Comparison of ENCODE assay signal across 10 mouse cellular contexts in genomic region chr15:86202640-86203039, GRCm38 (mm10). TPM values are rescaled to one million over a fixed set of nuclear protein-coding genes. Genes with fewer than 3 reads are reported as not detected.
DNase-seq lines count a peak whose midpoint lies in the region; ATAC-seq and TF ChIP-seq lines count a peak whose summit lies in the region.
"Had no signal": no experiment of that assay in that cellular context is flagged by ENCODE, and none has a peak within 500 bp of the region (broad histone marks: within the 10 kb centered on the region; RNA-seq: fewer than 3 reads in every experiment).

No protein-coding gene starts in this region.

- peak overlapping the region; percentile 53 for H3K27ac ChIP-seq in heart, adult 2 months
- H3K27ac ChIP-seq in heart, embryonic 11.5 days (ENCODE audit: low read depth, low read length): no peak overlapping the region
- peak overlapping the region; percentile 97 for H3K27ac ChIP-seq in bone marrow macrophage, adult 2 months (ENCODE audit: insufficient read depth, low read depth, low read length)
- H3K27ac ChIP-seq in liver, embryonic 15.5 days (replicated peaks): peak overlapping the region; percentile 29
- H3K27ac ChIP-seq in spleen, adult 2 months (ENCODE audit: insufficient read depth, low read length): peak overlapping the region; percentile 72
- H3K27ac ChIP-seq in cerebellum, adult 2 months (ENCODE audit: insufficient read depth, low read length): no peak overlapping the region
- H3K27ac ChIP-seq: midbrain, embryonic 12.5 days had no signal

- WGBS in heart, adult 2 months: 22% methylated on average over 6 of the region's 6 CpGs
- 37% methylated on average over 6 of the region's 6 CpGs for WGBS in heart, embryonic 11.5 days (ENCODE audit: insufficient replicate concordance)
- 18% methylated on average over 6 of the region's 6 CpGs for WGBS in liver, embryonic 15.5 days (ENCODE audit: insufficient replicate concordance)
- WGBS in spleen, adult 2 months: 0% methylated on average over 6 of the region's 6 CpGs
- 70% methylated on average over 6 of the region's 6 CpGs for WGBS in cerebellum, adult 2 months

- DNase-seq in heart, adult 2 months: peak; percentile 45 to 77
- DNase-seq in spleen, adult 2 months (ENCODE audit: low read depth in 1 of 2, low spot score in 2 of 2): peak in 1 of 2 experiments; percentile 65
- DNase-seq in frontal cortex, postnatal 14 days (ENCODE audit: low spot score in 2 of 2): no peak
- DNase-seq in cerebellum, postnatal 25 days: no peak
- no peak for DNase-seq in cerebellum, adult 2 months
- DNase-seq: gastrocnemius, postnatal 36 days had no signal

- no peak for ATAC-seq in heart, embryonic 11.5 days (replicated peaks; ENCODE audit: insufficient number of reproducible peaks, low FRiP score, low TSS enrichment)
- peak; percentile 23 for ATAC-seq in liver, embryonic 15.5 days (ENCODE audit: insufficient read depth)

- H3K4me1 ChIP-seq in heart, adult 2 months (ENCODE audit: control insufficient read depth, insufficient read depth, low read length): peaks cover 21% of the 10 kb centered on the region
- H3K4me1 ChIP-seq in heart, embryonic 11.5 days (ENCODE audit: control insufficient read depth, insufficient read depth, low read length): peaks cover 13% of the 10 kb centered on the region
- peaks cover 78% of the 10 kb centered on the region for H3K4me1 ChIP-seq in bone marrow macrophage, adult 2 months (ENCODE audit: control insufficient read depth, insufficient read depth, low read length)
- peaks cover 29% of the 10 kb centered on the region for H3K4me1 ChIP-seq in liver, embryonic 15.5 days (replicated peaks)
- H3K4me1 ChIP-seq in spleen, adult 2 months (ENCODE audit: control insufficient read depth, insufficient read depth, insufficient read length): peaks cover 39% of the 10 kb centered on the region
- H3K4me1 ChIP-seq in cerebellum, adult 2 months (ENCODE audit: control insufficient read depth, insufficient read depth, low read length): peaks cover 3% of the 10 kb centered on the region; the same call in 1 of the 2 replicates

- no peaks in the 10 kb centered on the region for H3K27me3 ChIP-seq in heart, adult 2 months (ENCODE audit: control insufficient read depth, insufficient read depth, low read length)
- peaks cover 5% of the 10 kb centered on the region; the same call in 1 of the 2 replicates for H3K27me3 ChIP-seq in heart, embryonic 11.5 days (ENCODE audit: control insufficient read depth, insufficient read depth, low read length)
- no peaks in the 10 kb centered on the region for H3K27me3 ChIP-seq in liver, embryonic 15.5 days
- H3K27me3 ChIP-seq in spleen, adult 2 months (ENCODE audit: control insufficient read depth, insufficient read depth, low read length): no peaks in the 10 kb centered on the region
- H3K27me3 ChIP-seq in cerebellum, adult 2 months (ENCODE audit: control insufficient read depth, insufficient read depth, low read length): no peaks in the 10 kb centered on the region

- TF ChIP-seq POLR2A in heart, adult 2 months (IDR thresholded peaks at IDR 0.05; ENCODE audit: insufficient read depth, low read depth, low read length): no peak
- TF ChIP-seq POLR2A in bone marrow macrophage, adult 2 months (IDR thresholded peaks at IDR 0.05; ENCODE audit: borderline replicate concordance, low read depth, low read length): no peak
- TF ChIP-seq POLR2A in spleen, adult 2 months (IDR thresholded peaks at IDR 0.05; ENCODE audit: low read depth, low read length): no peak
- TF ChIP-seq POLR2A in cerebellum, adult 2 months (IDR thresholded peaks at IDR 0.05; ENCODE audit: borderline replicate concordance, insufficient read depth, low read length): no peak

- H3K9me3 ChIP-seq in heart, embryonic 11.5 days (replicated peaks; ENCODE audit: control insufficient read depth, low read length): no peaks in the 10 kb centered on the region
- H3K9me3 ChIP-seq in liver, embryonic 15.5 days (replicated peaks): no peaks in the 10 kb centered on the region
- H3K9me3 ChIP-seq: midbrain, embryonic 12.5 days had no signal

- no peak overlapping the region for H3K4me3 ChIP-seq in heart, adult 2 months
- no peak overlapping the region for H3K4me3 ChIP-seq in heart, embryonic 11.5 days (ENCODE audit: low read depth, low read length)
- no peak overlapping the region for H3K4me3 ChIP-seq in bone marrow macrophage, adult 2 months (ENCODE audit: insufficient read depth, low read length)
- no peak overlapping the region for H3K4me3 ChIP-seq in liver, embryonic 15.5 days (replicated peaks)
- no peak overlapping the region for H3K4me3 ChIP-seq in spleen, adult 2 months (ENCODE audit: extremely low read depth, insufficient read depth, insufficient read length)
- no peak overlapping the region for H3K4me3 ChIP-seq in cerebellum, adult 2 months (replicated peaks; ENCODE audit: insufficient read depth, low read depth, low read length)
- H3K4me3 ChIP-seq: midbrain, embryonic 12.5 days had no signal

- no peak overlapping the region for H3K9ac ChIP-seq in heart, adult 2 months (ENCODE audit: low read depth, low read length)
- H3K9ac ChIP-seq in heart, embryonic 11.5 days (ENCODE audit: low read depth, low read length): no peak overlapping the region
- no peak overlapping the region for H3K9ac ChIP-seq in liver, embryonic 15.5 days
- H3K9ac ChIP-seq: midbrain, embryonic 12.5 days had no signal

- TF ChIP-seq CTCF in heart, adult 2 months (IDR thresholded peaks at IDR 0.05): no peak
- no peak for TF ChIP-seq CTCF in bone marrow macrophage, adult 2 months (IDR thresholded peaks at IDR 0.05; ENCODE audit: low read depth, low read length)
- TF ChIP-seq CTCF in spleen, adult 2 months (IDR thresholded peaks at IDR 0.05; ENCODE audit: extremely low read depth, insufficient read depth, insufficient read length, insufficient replicate concordance): no peak
- TF ChIP-seq CTCF in cerebellum, adult 2 months (IDR thresholded peaks at IDR 0.05; ENCODE audit: borderline replicate concordance, insufficient read depth, low read depth, low read length): no peak

- intact Hi-C loops in heart, adult 2 months (cut with DNase I): loop anchor here (5.0 kb wide), 1 partner anchor 65 kb away; no protein-coding TSS in a partner anchor

- H3K4me2 ChIP-seq in heart, embryonic 11.5 days: no peak overlapping the region
- H3K4me2 ChIP-seq in liver, embryonic 15.5 days: no peak overlapping the region
- H3K4me2 ChIP-seq: midbrain, embryonic 12.5 days had no signal

- H3K79me2 ChIP-seq in heart, adult 2 months (replicated peaks; ENCODE audit: control insufficient read depth, insufficient read depth, low read length): no peaks in the 10 kb centered on the region

- no peaks in the 10 kb centered on the region for H3K36me3 ChIP-seq in heart, adult 2 months (ENCODE audit: control insufficient read depth, insufficient read depth, low read length)
- H3K36me3 ChIP-seq in heart, embryonic 11.5 days (ENCODE audit: control insufficient read depth, insufficient read depth, low read length): no peaks in the 10 kb centered on the region
- no peaks in the 10 kb centered on the region for H3K36me3 ChIP-seq in liver, embryonic 15.5 days (replicated peaks)
- no peaks in the 10 kb centered on the region for H3K36me3 ChIP-seq in spleen, adult 2 months (ENCODE audit: control insufficient read depth, insufficient read depth, low read length)
- H3K36me3 ChIP-seq: midbrain, embryonic 12.5 days had no signal

- TF ChIP-seq EP300 in heart, adult 2 months (IDR thresholded peaks at IDR 0.05; ENCODE audit: insufficient read depth, low read depth, low read length): 0 out of 2 replicates have a peak, but pooled peaks have one; percentile 23

RNA-seq across cellular contexts. Expression of gene Tbc1d22a, which starts 11.6 kb away (rescaled TPM):
- 10 to 100 TPM; 21.8 to 25.6 TPM for total RNA-seq in heart, adult 2 months (2021)
- 23.2 and 30.1 TPM in 2 replicates for polyA plus RNA-seq in heart, adult 2 months (2012; rRNA removed)
- 6.0 and 7.3 TPM in 2 replicates for polyA plus RNA-seq in heart, embryonic 11.5 days (2014; fragmentation: Nextera tagmentation; extraction: Ambion mirVana)
- 37.2 and 39.8 TPM in 2 replicates for polyA plus RNA-seq in bone marrow macrophage, adult 2 months (2012; ENCODE audit: insufficient read depth, insufficient read length, missing spikeins)
- 6.6 and 8.3 TPM in 2 replicates for polyA plus RNA-seq in liver, embryonic 15.5 days (2015; fragmentation: Nextera tagmentation; extraction: Ambion mirVana)
- 28.1 and 32.3 TPM in 2 replicates for polyA plus RNA-seq in spleen, adult 2 months (2012; rRNA removed)
- polyA plus RNA-seq in cerebellum, adult 2 months (2012; rRNA removed): 23.0 and 23.3 TPM in 2 replicates

RNA-seq across cellular contexts. Expression of gene Cerk, which starts 16.7 kb away (rescaled TPM):
- total RNA-seq in heart, adult 2 months (2021): 10 to 100 TPM; 30.4 to 33.5 TPM
- 26.0 and 38.0 TPM in 2 replicates for polyA plus RNA-seq in heart, adult 2 months (2012; rRNA removed)
- 10.1 and 10.6 TPM in 2 replicates for polyA plus RNA-seq in heart, embryonic 11.5 days (2014; fragmentation: Nextera tagmentation; extraction: Ambion mirVana)
- polyA plus RNA-seq in bone marrow macrophage, adult 2 months (2012; ENCODE audit: insufficient read depth, insufficient read length, missing spikeins): 103 and 111 TPM in 2 replicates
- polyA plus RNA-seq in liver, embryonic 15.5 days (2015; fragmentation: Nextera tagmentation; extraction: Ambion mirVana): 4.1 and 4.8 TPM in 2 replicates
- polyA plus RNA-seq in spleen, adult 2 months (2012; rRNA removed): 64.4 and 82.8 TPM in 2 replicates
- 152 and 159 TPM in 2 replicates for polyA plus RNA-seq in cerebellum, adult 2 months (2012; rRNA removed)

Comparison
In these comparisons a context has a peak if more than half of its experiments do, and no peak if none do; other contexts are left out.
1. H3K27ac ChIP-seq: peak in heart, adult 2 months (single experiment), bone marrow macrophage, adult 2 months (single experiment), liver, embryonic 15.5 days (single experiment) and spleen, adult 2 months (single experiment); none in heart, embryonic 11.5 days (single experiment) and cerebellum, adult 2 months (single experiment).
2. DNase-seq: peak in heart, adult 2 months (2 of 2); none in frontal cortex, postnatal 14 days (0 of 2), cerebellum, postnatal 25 days (0 of 2) and cerebellum, adult 2 months (0 of 2).